Mouse (Mus musculus) limb, embryonic 13.5 days (tissue): ENCODE data around the gene Rbak. TPM values are rescaled to one million over a fixed set of nuclear protein-coding genes. Genes with fewer than 3 reads are reported as not detected.

Experiments used
- ATAC-seq: fragments of 200-750 bp; cut with Nextera tagmentation; 2 replicates; pipeline ENCODE4 v1.8.0; 2017; ENCODE audit warnings: low read depth, moderate number of reproducible peaks, moderate TSS enrichment; ENCODE audit not compliant: low FRiP score
- H3K27ac ChIP-seq: fragments of 300-500 bp; sonication (generic); 2 replicates; pipeline ENCODE4 v1.5.1; 2015; ENCODE audit warnings: inconsistent platforms, mild to moderate bottlenecking, moderate library complexity
- H3K27me3 ChIP-seq: fragments of 300-500 bp; sonication (generic); 2 replicates; pipeline ENCODE4 v1.6.1; 2015; ENCODE audit warnings: mild to moderate bottlenecking, inconsistent platforms
- H3K36me3 ChIP-seq: fragments of 300-500 bp; sonication (generic); 2 replicates; pipeline ENCODE4 v1.6.1; 2015; ENCODE audit warnings: inconsistent platforms, mild to moderate bottlenecking, moderate library complexity
- H3K4me1 ChIP-seq: fragments of 300-500 bp; sonication (generic); 2 replicates; pipeline ENCODE4 v1.6.1; 2015; ENCODE audit warnings: inconsistent platforms
- H3K4me2 ChIP-seq: fragments of 300-500 bp; sonication (generic); replicated peaks from 2 replicates; pipeline ENCODE4 v1.6.1; 2015; ENCODE audit warnings: inconsistent platforms, mild to moderate bottlenecking, moderate library complexity
- H3K4me3 ChIP-seq: fragments of 300-500 bp; sonication (generic); 2 replicates; pipeline ENCODE4 v1.5.1; 2015; ENCODE audit warnings: moderate library complexity, mild to moderate bottlenecking, inconsistent platforms
- H3K9ac ChIP-seq: fragments of 300-500 bp; sonication (generic); 2 replicates; pipeline ENCODE4 v1.6.1; 2015; ENCODE audit warnings: mild to moderate bottlenecking, inconsistent platforms
- H3K9me3 ChIP-seq: fragments of 300-500 bp; sonication (generic); 2 replicates; pipeline ENCODE4 v1.6.1; 2016; ENCODE audit warnings: inconsistent platforms
- WGBS: fragments of 180-500 bp; shearing (Covaris S2); methylation state at CpG from one replicate; pipeline ENCODE4 v1.1.7; 2015; 5-methylcytosine and 5-hydroxymethylcytosine counted together
- microRNA-seq: library from miRNA; unstranded; fragments of <30 nt; microRNA quantifications from one replicate; pipeline ENCODE4, GENCODE M21; 2016
- polyA plus RNA-seq: library from polyadenylated mRNA; unstranded; fragments of >200 nt; fragmentation: Nextera tagmentation; extraction: Ambion mirVana; gene quantifications from 2 replicates; pipeline ENCODE4 v1.2.1, GENCODE M21; 2015

Rbak gene
- polyA plus RNA-seq, 1 experiment from 2014 or later = 17.9 TPM

GRCm38 (mm10) chr5:143132935-143133514 lies 47.5 kb downstream of the Rbak start:
- 76% methylated on average over 13 of the region's 13 CpGs for WGBS
- Histone ChIP-seq H3K27me3 (no peaks in the 10 kb centered on the region), H3K27ac (no peak overlapping the region), H3K4me2 (no peak overlapping the region), H3K4me1 (no peaks in the 10 kb centered on the region), H3K4me3 (no peak overlapping the region), H3K36me3 (no peaks in the 10 kb centered on the region), H3K9me3 (peaks cover 12% of the 10 kb centered on the region), H3K9ac (no peak overlapping the region)
- no peak for ATAC-seq

GRCm38 (mm10) chr5:143130342-143130741 lies 50.2 kb downstream of the Rbak start:
- WGBS = 86% methylated on average over 7 of the region's 7 CpGs
- H3K4me1 ChIP-seq = no peaks in the 10 kb centered on the region
- no peak overlapping the region for H3K27ac ChIP-seq
- no peaks in the 10 kb centered on the region for H3K27me3 ChIP-seq
- no peaks in the 10 kb centered on the region for H3K36me3 ChIP-seq
- H3K9ac ChIP-seq = no peak overlapping the region
- peaks cover 12% of the 10 kb centered on the region for H3K9me3 ChIP-seq
- ATAC-seq = no peak
- no peak overlapping the region for H3K4me3 ChIP-seq
- no peak overlapping the region for H3K4me2 ChIP-seq

DNA sequence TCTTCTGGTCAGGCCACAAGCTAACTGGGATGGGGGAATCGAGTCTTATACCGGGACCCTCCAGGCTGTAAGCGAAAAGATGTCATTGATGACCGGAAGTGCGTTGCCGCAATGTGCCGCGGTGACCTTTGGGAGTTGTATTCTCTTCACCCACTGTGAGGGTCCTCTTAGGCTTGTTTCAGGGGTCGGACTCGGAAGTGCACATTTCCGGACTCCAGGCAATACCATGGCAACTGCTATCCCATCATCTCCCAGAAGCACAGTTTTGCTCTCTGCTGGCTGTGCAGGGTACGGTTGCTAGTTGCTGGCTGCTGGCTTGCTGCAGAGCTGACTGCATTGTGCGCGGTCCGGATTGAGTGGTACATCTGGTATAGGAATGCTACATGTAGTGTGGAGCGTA lies 51.5 kb downstream of the Rbak start:
- H3K27me3 ChIP-seq = no peaks in the 10 kb centered on the region
- WGBS = 90% methylated on average over 16 of the region's 16 CpGs
- no peak overlapping the region for H3K9ac ChIP-seq
- no peaks in the 10 kb centered on the region for H3K4me1 ChIP-seq
- H3K36me3 ChIP-seq = no peaks in the 10 kb centered on the region
- no peak overlapping the region for H3K27ac ChIP-seq
- H3K4me2 ChIP-seq = no peak overlapping the region
- H3K9me3 ChIP-seq = peaks cover 12% of the 10 kb centered on the region
- ATAC-seq = no peak
- no peak overlapping the region for H3K4me3 ChIP-seq

DNA sequence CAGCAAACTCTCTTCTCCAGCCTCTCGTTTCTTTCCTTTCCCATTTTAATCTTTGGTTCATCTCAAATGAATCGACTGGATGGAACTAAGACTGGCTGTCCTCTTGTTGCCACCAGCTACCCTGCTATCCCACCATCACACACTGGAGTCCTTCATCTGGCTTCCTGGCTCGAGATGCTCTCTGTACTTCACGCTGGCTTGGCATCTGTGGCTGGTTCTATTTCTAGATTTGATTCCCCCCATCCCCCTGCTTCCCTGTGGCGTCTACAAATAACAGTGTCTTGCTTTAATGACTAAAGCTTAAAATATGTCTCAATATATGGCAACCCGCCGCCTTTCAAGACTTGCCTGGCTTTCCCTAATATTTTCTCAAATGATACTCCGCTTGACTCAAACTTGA lies 52.7 kb downstream of the Rbak start:
- H3K9me3 ChIP-seq = peaks cover 12% of the 10 kb centered on the region
- H3K4me2 ChIP-seq = no peak overlapping the region
- 76% methylated on average over 8 of the region's 8 CpGs for WGBS
- H3K4me3 ChIP-seq = no peak overlapping the region
- no peaks in the 10 kb centered on the region for H3K27me3 ChIP-seq
- H3K4me1 ChIP-seq = no peaks in the 10 kb centered on the region
- no peak overlapping the region for H3K27ac ChIP-seq
- ATAC-seq = no peak
- no peaks in the 10 kb centered on the region for H3K36me3 ChIP-seq
- no peak overlapping the region for H3K9ac ChIP-seq

DNA sequence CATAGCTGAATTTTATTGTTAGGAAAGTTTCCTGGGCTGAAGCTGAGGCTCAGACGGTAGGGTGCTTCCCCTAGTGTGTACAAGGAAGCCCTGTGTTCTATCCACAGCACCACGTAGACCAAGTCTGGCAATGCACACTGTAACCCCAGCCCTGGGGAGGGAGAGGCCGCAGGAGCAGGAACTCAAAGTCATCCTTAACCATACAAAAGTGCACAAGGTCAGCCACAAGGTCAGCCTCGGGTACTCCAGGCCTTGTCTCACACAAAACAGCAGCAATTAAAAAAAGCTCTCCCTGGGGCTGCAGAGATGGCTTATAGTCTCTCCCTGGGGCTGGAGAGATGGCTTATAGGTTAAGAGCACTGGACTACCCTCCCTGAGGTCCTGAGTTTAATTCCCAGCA lies 53.7 kb downstream of the Rbak start:
- Histone ChIP-seq H3K4me3 (no peak overlapping the region), H3K9ac (no peak overlapping the region), H3K9me3 (peaks cover 12% of the 10 kb centered on the region), H3K4me1 (no peaks in the 10 kb centered on the region), H3K36me3 (no peaks in the 10 kb centered on the region), H3K27me3 (no peaks in the 10 kb centered on the region), H3K27ac (no peak overlapping the region), H3K4me2 (no peak overlapping the region)
- 64% methylated on average over 4 of the region's 4 CpGs for WGBS
- no peak for ATAC-seq

DNA sequence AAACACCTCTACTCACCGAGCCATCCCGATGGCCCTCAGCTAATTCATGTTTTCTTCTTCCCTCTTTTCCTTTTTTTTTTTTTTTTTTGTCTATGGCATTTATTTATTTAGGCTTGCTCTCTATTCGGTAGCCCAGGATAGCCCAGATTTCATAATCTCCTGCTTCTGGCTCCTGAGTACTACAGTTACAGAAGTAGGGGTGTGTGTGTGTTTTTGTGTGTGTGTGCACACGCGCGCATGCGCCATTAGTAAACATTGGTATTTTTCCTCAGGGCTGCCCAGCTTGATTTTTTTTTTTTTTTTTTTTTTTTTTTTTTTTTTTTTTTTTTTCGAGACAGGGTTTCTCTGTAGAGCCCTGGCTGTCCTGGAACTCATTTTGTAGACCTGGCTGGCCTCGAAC lies 54.5 kb downstream of the Rbak start:
- WGBS = 89% methylated on average over 9 of the region's 9 CpGs
- H3K9ac ChIP-seq = no peak overlapping the region
- no peak for ATAC-seq
- no peaks in the 10 kb centered on the region for H3K36me3 ChIP-seq
- H3K4me1 ChIP-seq = no peaks in the 10 kb centered on the region
- no peak overlapping the region for H3K4me2 ChIP-seq
- no peak overlapping the region for H3K27ac ChIP-seq
- H3K4me3 ChIP-seq = no peak overlapping the region
- H3K9me3 ChIP-seq = peaks cover 12% of the 10 kb centered on the region
- H3K27me3 ChIP-seq = no peaks in the 10 kb centered on the region

DNA sequence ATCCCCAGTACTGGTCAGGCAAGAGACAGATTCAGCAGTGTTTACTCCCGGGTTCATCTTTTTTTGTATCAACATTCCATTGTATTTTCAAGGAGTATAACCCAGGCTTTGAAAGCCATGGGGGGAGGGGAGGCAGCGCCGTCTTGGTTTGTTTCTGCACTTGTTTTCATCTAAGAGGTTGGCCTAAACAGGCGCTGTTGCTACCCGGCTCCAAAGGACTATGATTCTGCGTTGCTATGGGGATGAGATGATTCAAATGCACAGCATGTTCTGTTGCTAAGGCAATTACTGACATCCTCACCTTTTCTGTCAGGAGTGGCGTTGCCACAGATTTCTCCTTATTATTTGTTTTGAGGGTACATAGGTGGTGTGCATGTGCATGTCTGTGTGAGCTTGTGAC lies 55.0 kb downstream of the Rbak start:
- Histone ChIP-seq H3K36me3 (no peaks in the 10 kb centered on the region), H3K27ac (no peak overlapping the region), H3K9ac (no peak overlapping the region), H3K9me3 (peaks cover 12% of the 10 kb centered on the region), H3K27me3 (no peaks in the 10 kb centered on the region), H3K4me2 (no peak overlapping the region), H3K4me3 (no peak overlapping the region), H3K4me1 (no peaks in the 10 kb centered on the region)
- ATAC-seq = no peak
- 76% methylated on average over 7 of the region's 7 CpGs for WGBS

DNA sequence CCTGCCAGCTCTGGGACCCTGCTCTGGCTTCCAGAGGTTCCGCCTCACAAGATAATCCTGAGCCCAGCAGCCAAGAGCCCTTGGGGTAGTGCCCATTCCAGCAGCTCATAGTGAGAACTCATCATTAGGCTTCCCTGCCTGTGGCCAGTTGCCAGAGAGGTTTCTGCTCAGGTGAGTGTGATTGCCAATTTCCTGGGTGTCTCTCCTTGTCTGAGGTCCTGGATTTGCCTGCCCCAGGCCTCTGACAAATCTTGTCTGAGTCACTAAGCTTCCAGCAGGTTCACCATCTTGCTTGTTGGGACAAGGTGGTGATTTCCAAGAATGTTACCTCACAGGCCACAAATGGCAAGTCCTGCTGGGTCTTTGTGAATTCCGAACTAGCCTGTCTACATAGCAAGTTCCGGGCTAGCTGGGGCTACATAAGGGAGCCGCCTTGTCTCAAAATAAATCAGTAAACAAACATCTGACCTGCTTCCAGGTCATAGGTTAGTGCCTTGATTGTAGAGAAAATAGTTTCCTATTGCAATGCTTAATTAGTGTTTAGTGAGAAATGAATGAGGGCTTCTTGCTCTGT lies 55.7 kb downstream of the Rbak start:
- no peak for ATAC-seq
- 86% methylated on average over 4 of the region's 4 CpGs for WGBS

GRCm38 (mm10) chr5:143122673-143123072 lies 57.9 kb downstream of the Rbak start:
- WGBS = 6% methylated on average over 1 of the region's 1 CpGs
- Histone ChIP-seq H3K36me3 (no peaks in the 10 kb centered on the region), H3K27me3 (no peaks in the 10 kb centered on the region), H3K4me3 (no peak overlapping the region), H3K9me3 (no peaks in the 10 kb centered on the region), H3K4me2 (no peak overlapping the region), H3K4me1 (no peaks in the 10 kb centered on the region), H3K27ac (no peak overlapping the region), H3K9ac (no peak overlapping the region)
- no peak for ATAC-seq

More for the DNA sequence above, 55.7 kb downstream of the Rbak start:
- no peaks in the 10 kb centered on the region for H3K36me3 ChIP-seq
- no peaks in the 10 kb centered on the region for H3K4me1 ChIP-seq
- peaks cover 9% of the 10 kb centered on the region for H3K9me3 ChIP-seq
- no peaks in the 10 kb centered on the region for H3K27me3 ChIP-seq
- no peak overlapping the region for H3K4me3 ChIP-seq
- no peak overlapping the region for H3K9ac ChIP-seq
- no peak overlapping the region for H3K27ac ChIP-seq
- H3K4me2 ChIP-seq = no peak overlapping the region

Small RNA genes within 50 kb of the gene (microRNA-seq; reads per million reads assigned to microRNA genes)
- not detected for gene Gm44405

Other genes with a start within 250 kb of the Rbak start
- 421 and 428 TPM in 2 replicates for gene Fscn1, start 220.4 kb downstream of the Rbak start, polyA plus RNA-seq
- gene Rnf216, start 67.8 kb downstream of the Rbak start, polyA plus RNA-seq = 45.7 and 49.4 TPM in 2 replicates
- 0.05 TPM in 2 replicates for gene Olfr718-ps1, start 33.2 kb downstream of the Rbak start, polyA plus RNA-seq
- not detected in 2 replicates for gene Spdye4b, start 242 bp upstream of the Rbak start, polyA plus RNA-seq
- gene Spdye4a, start 46.1 kb upstream of the Rbak start, polyA plus RNA-seq = not detected in 2 replicates
- 20.3 and 21.5 TPM in 2 replicates for gene Zfp12, start 54.4 kb upstream of the Rbak start, polyA plus RNA-seq
- 4.3 and 4.4 TPM in 2 replicates for gene Zfp316, start 89.2 kb upstream of the Rbak start, polyA plus RNA-seq
- 0.28 and 0.33 TPM in 2 replicates for gene Zfp853, start 112.8 kb upstream of the Rbak start, polyA plus RNA-seq
- 37.8 and 37.9 TPM in 2 replicates for gene E130309D02Rik, start 134.6 kb upstream of the Rbak start, polyA plus RNA-seq
- 84.4 and 94.9 TPM in 2 replicates for gene Zdhhc4, start 148.5 kb upstream of the Rbak start, polyA plus RNA-seq
- 0.68 and 0.78 TPM in 2 replicates for gene Grid2ip, start 176.6 kb upstream of the Rbak start, polyA plus RNA-seq
- 433 and 435 TPM in 2 replicates for gene Kdelr2, start 223.1 kb upstream of the Rbak start, polyA plus RNA-seq